Mouse (Mus musculus) lung, embryonic 14.5 days (tissue): ENCODE results near the gene Mthfd2l. TPM values are rescaled to one million over a fixed set of nuclear protein-coding genes. Genes with fewer than 3 reads are reported as not detected.

Experiments
- ATAC-seq: fragments of 200-750 bp; cut with Nextera tagmentation; 2 replicates; pipeline ENCODE4 v1.8.0; 2017; ENCODE audit warnings: mild to moderate bottlenecking, moderate TSS enrichment, moderate library complexity; ENCODE audit not compliant: insufficient read depth
- DNase-seq: peaks from one replicate; pipeline ENCODE4 v3.0.0-alpha.2; 2015
- H3K27ac ChIP-seq: fragments of 300-500 bp; sonication (generic); 2 replicates; pipeline ENCODE4 v1.5.1; 2014; ENCODE audit warnings: low read depth, mild to moderate bottlenecking, moderate library complexity
- H3K27me3 ChIP-seq: fragments of 300-500 bp; sonication (generic); 2 replicates; pipeline ENCODE4 v1.6.1; 2014; ENCODE audit warnings: low read length, control low read depth; ENCODE audit not compliant: insufficient read depth
- H3K36me3 ChIP-seq: fragments of 300-500 bp; sonication (generic); 2 replicates; pipeline ENCODE4 v1.6.1; 2014; ENCODE audit warnings: control low read depth; ENCODE audit not compliant: insufficient read depth
- H3K4me1 ChIP-seq: fragments of 300-500 bp; sonication (generic); 2 replicates; pipeline ENCODE4 v1.6.1; 2014; ENCODE audit warnings: antibody characterized with exemption, control low read depth; ENCODE audit not compliant: insufficient read depth
- H3K4me2 ChIP-seq: fragments of 300-500 bp; sonication (generic); 2 replicates; pipeline ENCODE4 v1.6.1; 2014; ENCODE audit warnings: mild to moderate bottlenecking
- H3K4me3 ChIP-seq: fragments of 300-500 bp; sonication (generic); 2 replicates; pipeline ENCODE4 v1.5.1; 2014; ENCODE audit warnings: low read depth, low read length
- H3K9ac ChIP-seq: fragments of 300-500 bp; sonication (generic); 2 replicates; pipeline ENCODE4 v1.6.1; 2014
- H3K9me3 ChIP-seq: fragments of 300-500 bp; sonication (generic); 2 replicates; pipeline ENCODE4 v1.6.1; 2016; ENCODE audit warnings: low read depth, low read length, control low read depth
- CTCF ChIP-seq: IDR thresholded peaks from 2 replicates; pipeline ENCODE4 v1.5.1; 2016; ENCODE audit warnings: antibody characterized with exemption, low read depth
- WGBS: fragments of 180-500 bp; shearing (Covaris S2); extraction: QIAGEN DNeasy Blood & Tissue Kit; methylation state at CpG from one replicate; pipeline ENCODE4 v1.1.7; 2014; 5-methylcytosine and 5-hydroxymethylcytosine counted together
- polyA plus RNA-seq: library from polyadenylated mRNA; unstranded; fragments of >200 nt; fragmentation: Nextera tagmentation; extraction: Ambion mirVana; gene quantifications from 2 replicates; pipeline ENCODE4 v1.2.1, GENCODE M21; 2014

Mthfd2l gene
- polyA plus RNA-seq, 1 experiment from 2014 or later: 51.2 TPM

DNA sequence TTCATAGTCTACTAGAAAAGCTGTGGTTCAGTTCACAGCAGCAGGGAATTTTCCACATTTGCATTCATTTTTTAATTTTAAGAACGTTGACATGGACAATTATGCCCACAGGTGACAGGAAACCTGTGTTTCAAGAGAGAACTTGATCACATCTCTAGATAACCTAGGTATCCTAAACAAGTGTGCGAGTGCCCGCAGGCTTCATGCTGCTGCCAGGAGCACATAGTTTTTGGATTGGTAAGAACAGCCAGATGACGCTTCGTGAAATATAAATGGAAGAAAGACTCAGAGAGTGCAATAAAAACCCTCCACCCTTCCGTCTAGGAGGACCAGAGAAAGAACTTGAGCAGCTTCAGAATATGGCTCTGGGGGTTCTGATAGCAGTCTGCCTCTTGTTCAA, 96.2 kb downstream of the Mthfd2l start, which contains the start of gene Epgn:
Gene Epgn (plus strand): TSS at position 301 of the 400 bp plus-strand sequence.
- no peaks in the 10 kb centered on the region for H3K4me1 ChIP-seq
- 80% methylated on average over 6 of the region's 6 CpGs for WGBS
- ATAC-seq: no peak
- no peak for DNase-seq
- no peaks in the 10 kb centered on the region for H3K27me3 ChIP-seq
- H3K36me3 ChIP-seq: no peaks in the 10 kb centered on the region
- H3K4me3 ChIP-seq: no peak within 1 kb of the TSS
- no peak for TF ChIP-seq CTCF
- H3K4me2 ChIP-seq: no peak within 1 kb of the TSS
- H3K9me3 ChIP-seq: no peaks in the 10 kb centered on the region
- no peak within 1 kb of the TSS for H3K9ac ChIP-seq
- H3K27ac ChIP-seq: no peak within 1 kb of the TSS

DNA sequence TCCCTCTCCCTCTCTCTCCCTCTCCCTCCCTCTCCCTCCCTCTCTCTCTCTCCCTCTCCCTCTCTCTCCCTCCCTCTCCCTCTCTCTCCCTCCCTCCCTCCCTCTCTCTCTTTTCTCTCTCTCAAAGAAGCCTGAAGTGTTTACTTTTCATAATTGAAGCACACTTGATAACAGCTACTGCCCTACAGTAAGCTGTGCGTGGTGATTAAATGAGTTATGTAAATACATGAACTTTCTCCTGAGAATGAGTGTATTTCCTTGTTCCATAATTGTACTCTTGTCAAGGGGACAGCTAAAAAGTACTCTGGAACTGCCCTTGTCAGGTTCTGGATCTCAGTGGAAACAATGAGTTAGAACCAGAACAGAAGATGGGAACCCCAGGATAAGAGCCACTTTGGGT, 96.9 kb downstream of the Mthfd2l start:
- Histone ChIP-seq H3K4me1 (no peaks in the 10 kb centered on the region), H3K27me3 (no peaks in the 10 kb centered on the region), H3K27ac (no peak overlapping the region), H3K9ac (no peak overlapping the region), H3K4me2 (no peak overlapping the region), H3K36me3 (no peaks in the 10 kb centered on the region), H3K9me3 (no peaks in the 10 kb centered on the region), H3K4me3 (no peak overlapping the region)
- 5% methylated on average over 1 of the region's 1 CpGs for WGBS
- TF ChIP-seq CTCF: no peak
- DNase-seq (no peak), ATAC-seq (no peak)

DNA sequence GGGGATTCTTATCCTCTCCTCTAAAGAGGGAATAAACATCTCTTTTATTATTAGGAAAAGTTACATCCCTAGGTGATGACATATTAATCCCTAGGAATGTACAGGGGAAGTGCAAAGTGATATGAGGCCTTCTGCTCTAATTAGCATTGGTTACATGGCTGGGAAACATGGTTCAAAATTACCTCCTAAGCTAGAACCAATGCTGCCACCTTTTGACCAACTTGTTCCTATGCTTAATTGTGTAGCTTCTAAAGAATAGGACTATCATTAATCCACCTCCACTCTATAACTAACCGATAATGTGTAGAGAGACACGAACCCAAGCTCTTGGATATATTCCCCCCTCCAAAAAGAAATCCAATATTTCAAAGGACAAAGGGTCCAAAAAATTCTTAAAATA, 99.7 kb downstream of the Mthfd2l start:
- Histone ChIP-seq H3K9ac (no peak overlapping the region), H3K27ac (no peak overlapping the region), H3K4me3 (no peak overlapping the region), H3K27me3 (no peaks in the 10 kb centered on the region), H3K36me3 (no peaks in the 10 kb centered on the region), H3K4me2 (no peak overlapping the region), H3K4me1 (no peaks in the 10 kb centered on the region), H3K9me3 (no peaks in the 10 kb centered on the region)
- ATAC-seq: no peak
- WGBS: 78% methylated on average over 2 of the region's 2 CpGs
- TF ChIP-seq CTCF: no peak
- DNase-seq: peak; percentile 21

DNA sequence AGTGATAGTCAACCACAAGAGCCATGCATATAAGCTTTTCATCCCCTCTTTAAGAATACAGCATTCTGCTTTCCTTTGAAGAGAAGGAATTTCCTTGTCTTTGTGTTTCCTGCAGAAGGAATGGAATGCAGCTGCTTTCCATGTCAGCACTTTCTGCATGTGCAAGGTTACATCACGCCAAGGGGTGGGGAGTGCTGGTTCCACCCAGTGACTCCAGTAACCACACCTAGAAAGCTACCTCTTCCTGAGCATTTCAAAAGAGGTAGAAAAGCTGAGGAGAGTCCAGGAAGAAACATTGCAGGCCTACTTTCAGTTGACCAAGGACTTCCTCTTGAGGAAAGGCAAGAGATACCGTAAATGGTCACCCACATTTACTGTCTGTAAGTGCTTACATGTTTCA, 104.4 kb downstream of the Mthfd2l start:
- WGBS: 79% methylated on average over 2 of the region's 2 CpGs
- no peak for TF ChIP-seq CTCF
- DNase-seq: peak; percentile 30

DNA sequence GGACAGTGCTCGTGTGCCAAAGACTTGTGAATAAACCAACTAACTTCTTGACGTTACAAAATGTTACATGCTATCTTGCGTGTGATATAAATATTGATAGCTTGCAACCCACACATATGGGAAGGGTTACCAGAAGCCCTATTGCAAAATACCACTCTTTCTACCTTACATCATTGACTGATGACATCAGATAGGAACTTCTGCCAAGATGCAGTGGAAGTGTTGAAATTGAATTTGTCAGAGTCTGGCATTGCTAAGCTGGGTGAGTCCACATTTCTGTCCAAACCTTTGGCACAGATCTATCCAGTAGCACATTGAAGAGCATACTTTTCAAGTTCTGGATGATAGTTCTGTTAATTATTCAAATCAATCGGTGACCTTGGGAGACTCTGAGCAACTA, 105.7 kb downstream of the Mthfd2l start:
- Histone ChIP-seq H3K9ac (no peak overlapping the region), H3K27me3 (no peaks in the 10 kb centered on the region), H3K36me3 (no peaks in the 10 kb centered on the region), H3K9me3 (no peaks in the 10 kb centered on the region), H3K4me3 (no peak overlapping the region), H3K4me1 (no peaks in the 10 kb centered on the region), H3K27ac (no peak overlapping the region), H3K4me2 (no peak overlapping the region)
- peak; percentile 39 for DNase-seq
- TF ChIP-seq CTCF: no peak
- ATAC-seq: no peak
- WGBS: 68% methylated on average over 4 of the region's 4 CpGs

More for the DNA sequence above, 104.4 kb downstream of the Mthfd2l start:
- no peaks in the 10 kb centered on the region for H3K27me3 ChIP-seq
- no peaks in the 10 kb centered on the region for H3K4me1 ChIP-seq
- no peak overlapping the region for H3K4me3 ChIP-seq
- H3K36me3 ChIP-seq: no peaks in the 10 kb centered on the region
- no peak overlapping the region for H3K9ac ChIP-seq
- no peak overlapping the region for H3K27ac ChIP-seq
- no peak overlapping the region for H3K4me2 ChIP-seq
- no peaks in the 10 kb centered on the region for H3K9me3 ChIP-seq
- ATAC-seq: no peak

DNA sequence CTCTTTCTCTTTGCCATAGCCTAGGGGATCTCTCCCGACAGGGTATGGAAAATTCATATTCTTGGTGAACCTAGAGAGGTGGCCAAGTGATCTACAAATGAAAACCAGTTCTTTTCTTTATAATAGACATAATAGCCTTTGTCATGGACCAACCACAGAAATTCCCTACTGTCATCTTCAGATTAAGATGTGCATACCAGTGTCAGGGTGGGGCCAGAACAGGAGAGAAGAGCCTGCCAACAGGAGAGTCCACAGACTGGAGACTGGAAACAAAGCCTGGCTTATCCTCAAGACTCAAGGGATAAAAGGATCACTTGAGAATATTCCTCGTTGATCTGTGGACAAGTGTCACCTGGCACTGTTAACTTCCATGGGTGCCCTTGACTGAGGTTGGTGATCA, 106.8 kb downstream of the Mthfd2l start:
- Histone ChIP-seq H3K4me2 (no peak overlapping the region), H3K4me3 (no peak overlapping the region), H3K9me3 (no peaks in the 10 kb centered on the region), H3K27me3 (no peaks in the 10 kb centered on the region), H3K27ac (no peak overlapping the region), H3K9ac (no peak overlapping the region), H3K4me1 (no peaks in the 10 kb centered on the region), H3K36me3 (no peaks in the 10 kb centered on the region)
- TF ChIP-seq CTCF: no peak
- DNase-seq (no peak), ATAC-seq (no peak)
- WGBS: 70% methylated on average over 2 of the region's 2 CpGs

DNA sequence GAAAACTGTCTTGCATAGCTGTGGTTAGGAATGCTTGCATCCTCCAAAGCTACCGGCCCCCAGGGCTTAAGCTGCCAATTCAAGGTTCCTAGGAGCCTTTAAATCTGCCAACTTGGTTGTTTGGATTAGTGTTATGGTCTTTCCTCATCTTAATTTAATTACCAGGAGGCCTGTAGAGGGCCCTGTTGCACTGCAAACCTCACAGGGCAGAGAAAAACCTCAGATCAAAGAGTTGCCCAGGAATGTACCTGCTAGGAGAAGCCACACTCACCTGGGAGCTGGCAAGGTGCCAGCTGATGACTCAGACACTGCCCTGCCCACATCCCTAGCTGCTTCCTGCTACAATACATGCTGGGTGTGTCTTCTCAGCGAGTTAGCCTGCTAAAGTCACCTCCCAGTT, 107.6 kb downstream of the Mthfd2l start:
- Histone ChIP-seq H3K27me3 (no peaks in the 10 kb centered on the region), H3K4me1 (no peaks in the 10 kb centered on the region), H3K4me2 (no peak overlapping the region), H3K9ac (no peak overlapping the region), H3K36me3 (no peaks in the 10 kb centered on the region), H3K9me3 (no peaks in the 10 kb centered on the region), H3K4me3 (no peak overlapping the region), H3K27ac (no peak overlapping the region)
- DNase-seq: peak; percentile 84
- 11% methylated on average over 2 of the region's 2 CpGs for WGBS
- TF ChIP-seq CTCF: peak; percentile 51
- ATAC-seq: peak; percentile 82

DNA sequence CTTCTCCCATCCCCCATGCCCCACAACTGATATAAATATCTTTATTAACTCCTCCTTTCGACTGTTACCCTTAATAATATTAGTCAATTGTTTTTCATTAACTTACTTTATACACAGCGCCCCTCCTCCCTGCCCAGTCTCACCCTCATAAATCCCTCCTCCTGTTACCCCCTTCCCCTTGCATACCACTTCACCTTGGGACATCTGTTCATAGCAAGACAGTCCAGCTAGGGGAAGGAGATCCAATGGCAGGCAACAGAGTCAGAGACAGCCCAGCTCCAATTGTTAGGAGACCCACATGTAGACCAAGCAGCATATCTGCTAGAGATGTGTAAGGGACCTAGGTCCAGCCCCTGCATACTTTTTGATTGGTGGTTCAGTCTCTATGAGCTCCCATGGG, 108.0 kb downstream of the Mthfd2l start:
- DNase-seq: no peak
- no peaks in the 10 kb centered on the region for H3K36me3 ChIP-seq
- TF ChIP-seq CTCF: no peak
- no peak overlapping the region for H3K4me3 ChIP-seq
- WGBS: 71% methylated on average over 2 of the region's 2 CpGs
- H3K9ac ChIP-seq: no peak overlapping the region
- H3K4me2 ChIP-seq: no peak overlapping the region
- no peaks in the 10 kb centered on the region for H3K4me1 ChIP-seq
- ATAC-seq: peak; percentile 23; the same call in 1 of the 2 replicates
- H3K9me3 ChIP-seq: no peaks in the 10 kb centered on the region
- H3K27ac ChIP-seq: no peak overlapping the region
- no peaks in the 10 kb centered on the region for H3K27me3 ChIP-seq
